Mouse (Mus musculus): ENCODE data around the gene Zfp790. TPM values are rescaled to one million over a fixed set of nuclear protein-coding genes. Genes with fewer than 3 reads are reported as not detected.
"Not testable (repeated sequence)": the region's sequence is repeated elsewhere in the genome, so short reads cannot be mapped to it uniquely, and the experiment has no call there.

Gene Zfp790
- polyA plus RNA-seq, 1 experiment from 2014 or later, result 8.4 TPM

DNA sequence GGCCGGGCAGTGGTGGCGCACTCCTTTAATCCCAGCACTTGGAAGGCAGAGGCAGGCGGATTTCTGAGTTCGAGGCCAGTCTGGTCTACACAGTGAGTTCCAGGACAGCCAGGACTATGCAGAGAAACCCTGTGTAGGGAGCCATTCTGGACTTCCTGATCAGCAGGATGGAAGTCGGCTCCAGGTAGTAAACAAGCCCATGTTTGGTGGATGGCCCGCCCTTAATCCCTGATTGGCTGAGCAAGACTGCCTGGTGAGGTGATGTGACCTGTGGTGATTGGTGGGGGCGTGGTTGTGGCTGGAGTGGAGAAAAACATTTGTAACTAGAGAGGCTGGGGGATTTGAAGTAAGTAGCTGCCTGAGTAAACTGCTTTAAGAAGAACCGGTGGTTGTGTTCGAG is 61.6 kb downstream of the Zfp790 start:
- H3K79me2 ChIP-seq (ENCODE audit: inconsistent target); H3K27ac ChIP-seq; H3K36me3 ChIP-seq (ENCODE audit: inconsistent target); H3K4me3 ChIP-seq (ENCODE audit: inconsistent target): not testable (repeated sequence)
- 90% methylated on average over 9 of the region's 9 CpGs for WGBS (ENCODE audit: missing documents)

DNA sequence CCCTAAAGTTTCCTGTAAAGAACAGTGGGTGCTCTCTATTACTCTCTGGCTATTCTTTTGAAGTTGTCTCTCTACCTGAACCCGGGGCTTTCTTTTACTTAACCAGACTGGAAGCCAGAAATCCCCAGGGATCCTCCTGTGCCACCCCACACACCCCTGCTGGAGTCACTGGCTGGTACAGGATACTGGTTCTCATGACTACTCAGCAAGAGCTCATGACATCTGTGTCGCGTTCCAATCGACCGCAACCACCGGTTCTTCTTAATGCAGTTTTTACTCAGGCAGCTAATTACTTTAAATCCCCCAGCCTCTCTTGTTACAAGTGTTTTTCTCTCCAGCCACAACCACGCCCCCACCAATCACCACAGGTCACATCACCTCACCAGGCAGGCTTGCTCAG is 64.1 kb downstream of the Zfp790 start:
- Histone ChIP-seq H3K27ac (no peak overlapping the region), H3K4me3 (ENCODE audit: inconsistent target) (no peak overlapping the region), H3K79me2 (ENCODE audit: inconsistent target) (no peaks in the 10 kb centered on the region), H3K36me3 (ENCODE audit: inconsistent target) (peaks cover 3% of the 10 kb centered on the region; the same call in 1 of the 2 replicates)
- WGBS (ENCODE audit: missing documents), result 79% methylated on average over 7 of the region's 7 CpGs

Other genes with a start within 250 kb of the Zfp790 start
- gene Catsperg2, start 89.1 kb upstream of the Zfp790 start, polyA plus RNA-seq (2018), result not detected in 3 replicates
- gene Zfp84, start 47.6 kb upstream of the Zfp790 start, polyA plus RNA-seq (2018), result 8.7 to 12.3 TPM (median 11.7 TPM) in 3 replicates
- 0.57 to 1.1 TPM (median 0.83 TPM) in 3 replicates for gene Zfp30, start 32.1 kb upstream of the Zfp790 start, polyA plus RNA-seq (2018)
- 0.31 to 0.79 TPM (median 0.50 TPM) in 3 replicates for gene Zfp940, start 37.6 kb downstream of the Zfp790 start, polyA plus RNA-seq (2018)
- 2.0 to 2.8 TPM (median 2.5 TPM) in 3 replicates for gene Zfp420, start 43.9 kb downstream of the Zfp790 start, polyA plus RNA-seq (2018)
- gene Zfp27, start 90.5 kb downstream of the Zfp790 start, polyA plus RNA-seq (2018), result 2.9 to 5.0 TPM (median 3.6 TPM) in 3 replicates
- 1.3 to 2.7 TPM (median 1.6 TPM) in 3 replicates for gene Zfp383, start 92.1 kb downstream of the Zfp790 start, polyA plus RNA-seq (2018)
- gene Zfp74, start 138.0 kb downstream of the Zfp790 start, polyA plus RNA-seq (2018), result 4.4 to 6.4 TPM (median 5.5 TPM) in 3 replicates
- gene Zfp568, start 167.8 kb downstream of the Zfp790 start, polyA plus RNA-seq (2018), result 2.6 to 4.6 TPM (median 2.8 TPM) in 3 replicates
- gene Zfp14, start 235.3 kb downstream of the Zfp790 start, polyA plus RNA-seq (2018), result 1.3 to 1.7 TPM (median 1.5 TPM) in 3 replicates

Measured in macrophage (primary cell).